Mouse (Mus musculus) retina, postnatal 7 days (tissue): ENCODE measurements at regions not wholly inside any gene's neighbourhood (a gene's known extent, or its start where the extent isn't known, plus 50 kb on each side); places are given as distances from the start of the nearest gene placed in this dataset.

Source experiments
- DNase-seq: peaks from one replicate; pipeline ENCODE4 v3.0.0-alpha.2; 2012; ENCODE audit warnings: low read depth, low spot score

DNA sequence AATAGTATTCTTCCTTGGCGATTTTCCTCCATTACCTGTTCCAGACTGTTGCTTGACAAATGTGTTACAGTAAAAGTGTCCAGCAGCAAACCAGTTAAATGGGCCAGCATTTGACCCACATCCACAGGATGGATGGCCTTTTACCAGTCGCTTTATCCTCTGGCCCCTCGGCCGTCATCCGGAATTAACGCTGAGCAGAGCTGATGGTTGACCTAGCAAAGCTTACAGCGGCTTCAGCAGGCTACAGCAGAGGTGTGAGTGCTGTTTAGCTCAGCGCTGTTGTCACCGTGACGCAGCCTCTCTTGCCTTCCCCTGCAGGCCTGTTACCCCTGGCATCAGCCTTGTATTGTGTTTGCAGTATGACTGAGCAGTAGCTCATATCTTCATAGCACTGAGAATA, 159.8 kb upstream of the Eif4g2 start:
- peak; percentile 82 for DNase-seq

DNA sequence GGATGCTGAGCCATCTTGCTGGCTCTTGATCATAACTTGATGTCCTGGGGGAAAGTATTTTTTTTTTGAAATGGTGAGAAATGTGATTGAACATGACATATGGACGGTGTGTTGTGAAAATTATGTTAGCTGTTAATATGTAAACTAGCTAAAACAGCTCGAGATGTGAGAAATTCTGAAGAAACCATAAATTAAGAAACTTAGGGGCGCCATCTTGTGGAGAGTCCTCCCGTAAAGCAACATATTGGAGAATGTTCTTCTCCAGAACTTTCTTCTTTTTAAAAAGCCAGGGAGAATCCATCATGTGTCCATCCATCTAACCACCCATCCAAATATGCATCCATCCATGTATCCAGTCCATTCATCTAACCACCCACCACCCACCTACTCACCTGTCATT, 158.7 kb upstream of the Eif4g2 start:
- DNase-seq, result no peak

DNA sequence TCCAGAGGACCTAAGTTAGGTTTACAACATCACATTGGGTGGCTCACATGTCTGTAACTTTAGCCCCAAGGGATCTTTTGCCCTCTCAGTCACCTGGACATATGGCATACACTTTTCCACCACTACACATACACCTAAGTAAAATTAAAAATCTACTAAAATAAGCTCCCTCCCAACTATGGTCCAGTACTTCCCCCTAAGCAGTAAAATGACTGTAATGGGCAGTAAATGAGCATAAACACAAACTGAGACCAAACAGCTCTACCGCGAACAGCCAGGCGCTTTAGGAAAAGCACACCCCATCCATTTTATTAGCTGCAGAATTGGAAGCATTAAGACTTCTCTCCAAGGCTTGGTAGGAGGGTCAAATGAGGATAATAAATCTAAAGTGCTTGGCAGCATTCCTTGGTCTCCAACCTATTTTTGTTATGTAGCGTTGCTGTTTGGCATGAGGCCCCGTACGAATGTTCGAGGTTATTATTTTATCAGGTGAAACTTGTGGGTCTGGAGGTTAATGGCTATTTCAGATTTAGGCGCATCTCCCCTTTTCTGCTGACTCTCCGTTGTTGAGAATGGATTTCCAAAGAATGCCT, 157.5 kb upstream of the Eif4g2 start:
- no peak for DNase-seq

- DNase-seq, result no peak
Observed at GRCm38 (mm10) chr7:111237819-111238218, 155.0 kb upstream of the Eif4g2 start.

GRCm38 (mm10) chr7:111230630-111231029, 147.8 kb upstream of the Eif4g2 start:
- DNase-seq, result no peak

GRCm38 (mm10) chr7:111227082-111227481, 144.3 kb upstream of the Eif4g2 start:
- no peak for DNase-seq

GRCm38 (mm10) chr7:111226026-111226656, 143.3 kb upstream of the Eif4g2 start:
- no peak for DNase-seq

DNA sequence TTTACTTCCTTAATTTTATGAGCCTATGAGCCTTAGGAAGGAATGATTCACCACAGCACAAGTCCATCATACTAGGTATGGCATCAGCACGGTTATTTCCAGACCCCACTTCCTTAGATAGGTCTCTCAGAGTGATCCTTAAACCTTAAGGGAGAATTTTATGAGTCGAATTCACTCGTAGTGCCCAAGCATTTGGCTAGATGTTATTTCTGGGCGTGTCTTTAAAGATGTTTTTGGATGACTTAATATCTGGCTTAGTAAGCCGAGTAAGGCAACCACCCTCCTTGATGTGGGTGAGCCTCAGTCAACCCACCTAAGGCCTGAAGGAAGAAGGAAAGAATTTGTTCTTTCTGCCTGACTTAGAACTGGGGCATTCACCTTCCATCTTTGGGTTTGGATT, 132.8 kb upstream of the Eif4g2 start:
- DNase-seq, result no peak

- no peak for DNase-seq
Observed at GRCm38 (mm10) chr7:111214226-111214906, 131.5 kb upstream of the Eif4g2 start.

- peak; percentile 54 for DNase-seq
Observed at GRCm38 (mm10) chr7:111212188-111212587, 129.4 kb upstream of the Eif4g2 start.

GRCm38 (mm10) chr7:111211641-111212040, 128.8 kb upstream of the Eif4g2 start:
- no peak for DNase-seq

- no peak for DNase-seq
Observed at GRCm38 (mm10) chr7:111210282-111210681, 127.5 kb upstream of the Eif4g2 start.

- DNase-seq, result no peak
Observed at GRCm38 (mm10) chr7:111205876-111206275, 123.0 kb upstream of the Eif4g2 start.

DNA sequence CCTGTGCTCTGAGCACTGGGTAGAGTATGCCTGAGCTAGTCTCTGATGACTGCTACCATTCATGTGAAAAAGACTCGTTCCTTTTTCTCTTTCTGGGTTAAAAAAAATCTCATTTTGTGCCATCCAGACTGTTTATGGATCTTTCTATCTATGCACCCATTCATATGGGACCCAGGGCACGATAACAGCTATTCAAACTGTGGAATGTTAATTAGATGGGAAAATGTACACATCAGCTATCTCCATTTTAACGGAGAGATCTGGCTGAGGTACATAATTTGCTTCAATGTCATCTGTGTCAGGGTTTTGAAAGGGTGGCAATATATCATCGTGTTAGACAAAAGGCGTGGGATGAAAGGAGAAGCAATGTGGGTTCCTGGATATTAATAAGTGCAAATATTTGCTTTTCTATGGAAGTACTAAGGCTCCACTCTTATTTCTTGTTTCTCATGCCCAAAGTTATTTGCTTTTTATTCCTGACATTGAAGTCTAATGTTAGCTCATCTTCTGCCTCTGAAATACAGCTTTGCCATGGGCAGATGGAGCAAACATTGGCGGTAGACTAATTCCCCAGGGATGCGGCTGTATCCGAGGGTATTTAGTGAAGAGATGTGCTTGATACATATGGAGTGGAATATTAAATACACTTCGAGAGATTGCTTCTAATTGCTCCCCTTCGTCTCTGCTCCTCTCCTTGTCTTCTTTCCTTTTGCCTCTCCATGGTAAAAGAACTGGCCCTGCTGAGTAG, 116.0 kb upstream of the Eif4g2 start:
- no peak for DNase-seq

DNA sequence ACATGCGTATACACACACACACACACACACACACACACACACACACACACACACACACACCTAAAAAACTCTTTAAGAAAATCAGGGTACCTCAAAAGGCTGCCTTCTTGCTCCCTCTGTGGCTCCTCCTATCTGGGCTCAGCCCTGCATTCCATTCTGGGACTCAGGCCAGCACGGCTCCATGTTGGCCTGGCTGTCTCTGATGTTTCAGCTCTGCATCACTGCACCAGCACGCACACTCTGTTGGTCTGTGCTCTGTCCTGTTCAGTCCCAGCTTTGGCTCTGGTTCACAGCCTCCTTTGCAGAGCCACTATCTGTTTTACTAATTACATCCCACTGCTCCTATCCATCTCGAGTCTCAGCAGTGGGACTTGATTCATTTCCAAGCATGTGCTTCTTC, 108.8 kb upstream of the Eif4g2 start:
- no peak for DNase-seq

- DNase-seq, result no peak
Observed at GRCm38 (mm10) chr7:111191216-111191615, 108.4 kb upstream of the Eif4g2 start.

DNA sequence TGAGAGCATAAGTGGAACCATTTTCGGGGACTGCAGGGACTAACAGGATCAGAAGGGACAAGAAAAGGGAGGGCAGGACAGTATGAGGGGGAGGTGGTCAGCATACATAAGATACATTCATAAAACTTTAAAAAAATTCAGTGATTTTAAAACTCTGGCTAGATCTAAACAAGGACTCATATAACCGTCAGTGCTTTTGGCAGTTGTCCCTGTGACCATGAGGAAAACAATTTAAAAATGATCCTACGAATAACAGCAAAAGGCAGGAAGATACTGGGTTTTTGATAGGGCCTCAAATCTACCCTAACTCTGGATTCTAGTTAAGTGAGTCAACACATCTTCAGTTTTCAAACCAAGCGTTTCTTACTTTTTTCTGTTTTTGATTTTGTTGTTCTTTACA, 106.9 kb upstream of the Eif4g2 start:
- no peak for DNase-seq

GRCm38 (mm10) chr7:111185954-111186353, 103.1 kb upstream of the Eif4g2 start:
- no peak for DNase-seq

DNA sequence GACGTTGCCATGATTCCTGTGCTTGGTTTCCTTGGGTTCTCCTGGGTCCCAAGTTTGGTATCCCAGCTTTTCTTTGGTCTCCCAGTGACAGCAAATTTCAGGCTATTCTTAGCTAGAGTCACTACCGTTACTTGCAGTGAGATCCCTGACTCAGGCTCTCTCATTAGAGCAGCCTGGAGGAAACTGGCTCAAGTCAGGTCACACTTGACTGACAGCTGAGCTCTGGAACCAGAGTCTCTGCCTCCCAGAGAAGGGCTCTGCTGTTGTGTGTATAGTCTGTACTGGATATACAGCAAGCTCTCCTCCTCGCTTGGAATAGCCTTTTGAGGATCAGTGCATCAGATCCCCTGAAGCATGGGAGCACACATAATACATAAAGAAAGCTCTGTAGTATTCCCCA, 100.7 kb upstream of the Eif4g2 start:
- no peak for DNase-seq

- DNase-seq, result peak; percentile 54
Observed at GRCm38 (mm10) chr7:111182319-111182718, 99.5 kb upstream of the Eif4g2 start.

DNA sequence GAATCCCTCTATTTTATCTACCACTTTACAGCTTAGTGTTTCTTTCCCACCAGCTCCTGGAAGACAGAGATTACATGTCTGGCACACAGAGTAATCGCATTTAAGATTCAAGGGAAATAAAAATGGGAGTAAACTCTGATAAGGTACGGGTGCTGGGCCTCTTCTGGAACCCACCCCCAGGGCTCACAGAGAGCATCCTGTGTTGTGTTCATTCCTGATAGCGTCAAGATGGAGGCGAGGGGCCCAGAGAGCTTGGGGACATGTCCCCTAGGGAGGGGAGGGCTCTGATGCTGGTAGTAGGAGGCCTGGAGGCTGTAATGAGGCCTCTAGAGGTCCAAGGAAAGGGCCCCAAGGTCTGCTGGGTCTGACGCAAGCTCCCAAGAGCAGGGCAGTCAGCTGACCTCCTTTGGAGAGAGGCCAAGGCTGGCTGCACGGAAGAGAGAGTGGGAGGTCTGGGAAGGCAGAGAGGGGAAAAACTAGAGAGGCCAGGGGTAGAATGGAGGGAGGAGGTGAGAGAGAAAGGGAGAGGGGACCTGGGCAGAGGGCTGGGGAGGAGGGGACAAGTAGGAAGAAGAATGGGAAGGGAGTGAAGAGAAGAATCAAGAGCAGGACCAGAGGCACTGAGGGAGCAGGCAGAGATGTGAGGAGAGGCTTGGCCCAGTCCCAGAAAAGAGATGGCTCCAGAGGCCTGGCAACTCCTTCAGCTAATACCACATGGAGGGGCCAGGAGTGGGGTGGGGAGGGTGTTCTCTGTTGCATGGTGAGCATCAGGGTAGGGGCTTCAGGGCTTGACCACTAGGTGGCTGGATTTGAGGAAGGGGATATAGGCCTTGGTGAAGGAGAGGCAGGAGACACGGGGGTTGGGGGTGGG, 96.8 kb upstream of the Eif4g2 start:
- DNase-seq, result no peak
